Mouse (Mus musculus) CD8-positive naive resting alpha-beta T cell, adult 57 days (primary cell): Measurements from ENCODE around the gene Npy2r. TPM values are rescaled to one million over a fixed set of nuclear protein-coding genes. Genes with fewer than 3 reads are reported as not detected.

Source experiments
- total RNA-seq: library from RNA; stranded (reverse); gene quantifications from one replicate; pipeline ENCODE4 v1.2.4, GENCODE M21; 2023

The Npy2r gene
- total RNA-seq: not detected

GRCm38 (mm10) chr3:82547908-82548721, at the start of gene Npy2r:
Gene Npy2r, minus strand, starts transcription at chr3:82548084.

Other genes with a start within 250 kb of the Npy2r start
- 0.40 TPM for gene Map9, start 190.0 kb downstream of the Npy2r start, total RNA-seq